Mouse (Mus musculus): ENCODE results near the gene Acap1.
A peak's percentile ranks its signal among the peaks of the same experiment; 100 is the strongest.

Gene Acap1

GRCm38 (mm10) chr11:69921114-69922011 lies 26.0 kb upstream of the Acap1 start, which contains the start of gene Eif5a:
TSS of gene Eif5a (minus strand) at chr11:69921958.
- DNase-seq (ENCODE audit: inconsistent age in 2 of 2, low spot score in 1 of 2), result peak; percentile 100

- peak in 1 of 2 experiments; percentile 66 for DNase-seq (ENCODE audit: inconsistent age in 2 of 2, low spot score in 1 of 2)
These were observed 25.1 kb upstream of the Acap1 start for GRCm38 (mm10) chr11:69920266-69921031.

- peak; percentile 86 to 94 for DNase-seq (ENCODE audit: inconsistent age in 2 of 2, low spot score in 1 of 2)
These were observed 24.4 kb upstream of the Acap1 start for GRCm38 (mm10) chr11:69919661-69920265.

- peak in 1 of 2 experiments; percentile 61 for DNase-seq (ENCODE audit: inconsistent age in 2 of 2, low spot score in 1 of 2)
These were observed 23.7 kb upstream of the Acap1 start for GRCm38 (mm10) chr11:69919053-69919452.

- DNase-seq (ENCODE audit: inconsistent age in 2 of 2, low spot score in 1 of 2), result peak in 1 of 2 experiments; percentile 36
These were observed 22.8 kb upstream of the Acap1 start for GRCm38 (mm10) chr11:69918118-69918517.

GRCm38 (mm10) chr11:69917379-69917948 lies 22.1 kb upstream of the Acap1 start:
- peak in 1 of 2 experiments; percentile 32 for DNase-seq (ENCODE audit: inconsistent age in 2 of 2, low spot score in 1 of 2)

GRCm38 (mm10) chr11:69916652-69917378 lies 21.5 kb upstream of the Acap1 start:
- peak in 1 of 2 experiments; percentile 39 for DNase-seq (ENCODE audit: inconsistent age in 2 of 2, low spot score in 1 of 2)

GRCm38 (mm10) chr11:69915667-69916627 lies 20.6 kb upstream of the Acap1 start:
- DNase-seq (ENCODE audit: inconsistent age in 2 of 2, low spot score in 1 of 2), result peak in 1 of 2 experiments; percentile 45

- peak in 1 of 2 experiments; percentile 45 for DNase-seq (ENCODE audit: inconsistent age in 2 of 2, low spot score in 1 of 2)
These were observed 19.6 kb upstream of the Acap1 start for GRCm38 (mm10) chr11:69914917-69915430.

GRCm38 (mm10) chr11:69914372-69914764 lies 19.0 kb upstream of the Acap1 start:
- DNase-seq (ENCODE audit: inconsistent age in 2 of 2, low spot score in 1 of 2), result no peak

GRCm38 (mm10) chr11:69913554-69914371 lies 18.4 kb upstream of the Acap1 start, which contains the start of gene Gps2:
TSS of gene Gps2 (plus strand) at chr11:69913888.
- peak; percentile 94 to 98 for DNase-seq (ENCODE audit: inconsistent age in 2 of 2, low spot score in 1 of 2)

- peak in 1 of 2 experiments; percentile 58 for DNase-seq (ENCODE audit: inconsistent age in 2 of 2, low spot score in 1 of 2)
These were observed 17.6 kb upstream of the Acap1 start for GRCm38 (mm10) chr11:69912716-69913530.

GRCm38 (mm10) chr11:69911701-69912100 lies 16.4 kb upstream of the Acap1 start:
- no peak for DNase-seq (ENCODE audit: inconsistent age in 2 of 2, low spot score in 1 of 2)

GRCm38 (mm10) chr11:69910781-69911560 lies 15.6 kb upstream of the Acap1 start:
- DNase-seq (ENCODE audit: inconsistent age in 2 of 2, low spot score in 1 of 2), result peak in 1 of 2 experiments; percentile 29

- peak in 1 of 2 experiments; percentile 17 for DNase-seq (ENCODE audit: inconsistent age in 2 of 2, low spot score in 1 of 2)
These were observed 14.8 kb upstream of the Acap1 start for GRCm38 (mm10) chr11:69910177-69910576.

GRCm38 (mm10) chr11:69909174-69909573 lies 13.8 kb upstream of the Acap1 start:
- no peak for DNase-seq (ENCODE audit: inconsistent age in 2 of 2, low spot score in 1 of 2)

Data from adrenal gland, adult (tissue).